ENCODE assay signal across 8 mouse cellular contexts in the genomic region with DNA sequence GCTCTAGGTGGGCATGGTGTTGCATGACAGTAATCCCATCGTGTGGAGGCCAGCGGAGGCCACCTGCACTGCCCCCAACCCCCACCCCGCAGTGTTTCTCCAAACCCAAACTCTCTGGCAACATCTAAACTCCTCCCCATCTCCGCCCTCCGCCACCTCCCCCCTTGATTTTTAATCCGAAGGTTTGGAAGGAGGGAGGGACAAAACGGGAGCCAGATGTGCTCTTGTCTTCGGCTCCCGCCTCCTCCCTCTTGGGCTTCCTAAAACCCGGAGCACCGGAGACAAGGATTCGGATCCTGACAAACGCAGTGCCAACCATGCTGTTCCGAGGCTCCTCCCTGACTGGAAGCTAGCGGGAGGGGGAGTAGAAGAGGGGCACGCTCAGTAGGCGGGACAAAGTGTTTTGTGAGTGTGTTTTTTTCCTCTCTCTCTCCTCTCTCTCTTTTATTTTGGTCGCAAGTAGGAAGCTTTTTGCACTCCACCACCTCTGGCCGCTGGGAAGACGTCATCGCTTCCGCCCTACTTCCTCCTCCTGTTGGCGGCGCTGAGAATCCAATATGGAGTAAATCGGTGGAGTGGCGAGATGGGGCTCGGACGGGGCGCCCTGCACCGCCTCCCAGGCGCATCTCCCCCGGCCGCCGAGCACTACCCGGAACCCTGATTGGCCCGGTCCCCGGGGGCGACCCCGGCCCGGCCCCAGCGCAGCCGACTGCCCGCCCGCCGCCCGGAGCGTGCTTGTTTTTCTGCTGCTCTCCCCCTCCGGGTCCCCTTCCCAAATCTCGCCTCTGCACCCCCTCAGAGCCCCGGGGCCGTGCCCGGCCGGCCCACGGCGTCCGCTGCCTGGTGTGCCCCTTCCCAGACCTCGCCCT. TPM values are rescaled to one million over a fixed set of nuclear protein-coding genes. Genes with fewer than 3 reads are reported as not detected.
DNase-seq lines count a peak whose midpoint lies in the region; ATAC-seq and TF ChIP-seq lines count a peak whose summit lies in the region.

Gene Spred2, plus strand, starts transcription at position 488 of the 869 bp plus-strand sequence.

- no peaks in the 10 kb centered on the region for H3K36me3 ChIP-seq in forebrain, embryonic 13.5 days (ENCODE audit: poor library complexity, severe bottlenecking)

- no peaks in the 10 kb centered on the region for H3K9me3 ChIP-seq in forebrain, embryonic 13.5 days (replicated peaks)

- no peaks in the 10 kb centered on the region for H3K27me3 ChIP-seq in forebrain, embryonic 13.5 days

- no peak for TF ChIP-seq CTCF in lung, adult 2 months (IDR thresholded peaks at IDR 0.05; ENCODE audit: insufficient read depth, low read length)

- TF ChIP-seq POLR2A in lung, adult 2 months (IDR thresholded peaks at IDR 0.05; ENCODE audit: borderline replicate concordance, extremely low read depth, low read depth, low read length) = peak; percentile 10; the same call in 1 of the 2 replicates

- WGBS in forebrain, embryonic 13.5 days = under 1% methylated on average over 53 of the region's 57 CpGs
- under 1% methylated on average over 57 of the region's 57 CpGs for WGBS in large intestine, adult 2 months
- WGBS in lung, adult 2 months = under 1% methylated on average over 57 of the region's 57 CpGs

- H3K4me1 ChIP-seq in forebrain, embryonic 13.5 days = peaks cover 25% of the 10 kb centered on the region
- H3K4me1 ChIP-seq in lung, adult 2 months (ENCODE audit: control insufficient read depth, insufficient read depth, low read length) = peaks cover 7% of the 10 kb centered on the region

- peak within 1 kb of the TSS; percentile 86 for H3K4me3 ChIP-seq in forebrain, embryonic 13.5 days
- H3K4me3 ChIP-seq in lung, adult 2 months (replicated peaks; ENCODE audit: extremely low read depth, low read depth, low read length) = peak within 1 kb of the TSS; percentile 95

- peak within 1 kb of the TSS; percentile 76 for H3K4me2 ChIP-seq in forebrain, embryonic 13.5 days

- peak within 1 kb of the TSS; percentile 91 for H3K9ac ChIP-seq in forebrain, embryonic 13.5 days

- peak; percentile 41; the same call in 1 of the 2 replicates for ATAC-seq in cerebellum, adult (ENCODE audit: insufficient number of reproducible peaks, low FRiP score, low TSS enrichment)
- ATAC-seq in forebrain, embryonic 13.5 days = peak; percentile 67
- ATAC-seq in neutrophil, adult 5-6 weeks (ENCODE audit: extremely low read depth, insufficient number of reproducible peaks, low FRiP score, poor library complexity, severe bottlenecking) = peak; percentile 60

- intact Hi-C loops in heart, postnatal 10 days (cut with DNase I) = loop anchor here (2.0 kb wide), 3 partner anchors 49 to 189 kb away; partner anchors contain the start of gene Actr2

- peak; percentile 96 for DNase-seq in ES-CJ7 (ENCODE audit: low read depth, low spot score)
- peak; percentile 93 to 94 for DNase-seq in heart, postnatal 10 days
- DNase-seq in large intestine, adult 2 months (ENCODE audit: low read depth, low spot score) = no peak
- DNase-seq in lung, adult 2 months = peak; percentile 87
- DNase-seq in thymus, adult 18-20 months = peak; percentile 70 to 81

- H3K27ac ChIP-seq in forebrain, embryonic 13.5 days = peak within 1 kb of the TSS; percentile 95

RNA-seq across cellular contexts. Expression of gene Spred2, which starts in this region (rescaled TPM):
- 6.9 and 7.6 TPM in 2 replicates for polyA plus RNA-seq in forebrain, embryonic 13.5 days (2015; fragmentation: Nextera tagmentation; extraction: Ambion mirVana)
- total RNA-seq in heart, postnatal 10 days (2021) = 10 to 100 TPM; 28.4 to 33.4 TPM
- polyA plus RNA-seq in large intestine, adult 2 months (2012; rRNA removed) = 10.9 and 17.2 TPM in 2 replicates
- polyA plus RNA-seq in lung, adult 2 months (2012; rRNA removed) = 24.0 and 24.4 TPM in 2 replicates
- 2.6 and 2.8 TPM in 2 replicates for total RNA-seq in neutrophil, adult 5-6 weeks (2017)
